Mouse (Mus musculus): ENCODE data around the gene Ptpn14.
A peak's percentile ranks its signal among the peaks of the same experiment; 100 is the strongest.

Gene Ptpn14

DNA sequence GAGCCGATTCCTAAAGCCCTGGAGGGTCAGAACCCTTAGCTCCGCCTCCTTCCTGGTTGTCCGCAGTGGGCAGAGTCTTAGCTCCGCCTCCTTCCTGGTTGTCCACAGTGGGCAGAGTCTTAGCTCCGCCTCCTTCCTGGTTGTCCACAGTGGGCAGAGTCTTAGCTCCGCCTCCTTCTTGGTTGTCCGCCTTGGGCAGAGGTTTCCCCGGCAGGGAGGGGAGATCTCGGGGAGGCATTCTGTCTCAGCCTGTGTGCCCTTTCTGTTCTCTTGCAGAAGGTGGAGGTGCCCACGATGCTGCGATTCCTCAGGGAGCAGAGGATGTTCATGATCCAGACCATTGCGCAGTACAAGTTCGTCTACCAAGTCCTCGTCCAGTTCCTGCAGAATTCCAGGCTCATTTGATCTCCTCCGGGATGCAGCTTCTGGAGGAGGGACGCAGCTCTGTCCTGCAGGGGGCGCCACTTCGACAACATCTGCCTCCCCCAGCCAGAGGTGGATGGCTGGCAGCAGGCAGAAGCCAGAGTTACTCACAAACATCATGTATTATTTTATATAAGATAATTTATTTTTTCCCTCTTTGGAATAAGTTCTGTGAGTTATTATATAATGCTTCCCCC lies 141.7 kb downstream of the Ptpn14 start:
- no peak for DNase-seq

GRCm38 (mm10) chr1:189870539-189870938 lies 142.5 kb downstream of the Ptpn14 start:
- no peak for DNase-seq

DNA sequence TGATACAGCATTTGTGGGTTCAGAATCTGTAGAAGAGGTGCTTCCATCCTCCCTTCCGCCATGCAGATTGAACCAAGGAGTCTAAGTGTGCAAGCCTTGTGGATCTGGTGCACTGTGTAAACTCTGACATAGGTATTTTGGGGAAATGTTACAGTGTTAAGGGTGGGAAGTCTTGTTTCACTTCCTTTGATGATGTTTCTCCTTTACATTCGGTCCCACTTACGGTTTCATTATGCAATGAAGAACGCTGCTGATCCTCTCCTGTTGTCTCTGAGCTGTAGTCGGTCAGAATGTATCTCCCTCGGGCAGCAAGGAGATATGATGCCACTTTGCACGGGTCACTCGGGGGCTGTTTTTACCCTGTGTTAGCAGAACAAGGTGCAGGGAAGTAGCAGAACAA lies 143.6 kb downstream of the Ptpn14 start:
- DNase-seq, result no peak

GRCm38 (mm10) chr1:189872050-189872449 lies 144.0 kb downstream of the Ptpn14 start:
- DNase-seq, result no peak

DNA sequence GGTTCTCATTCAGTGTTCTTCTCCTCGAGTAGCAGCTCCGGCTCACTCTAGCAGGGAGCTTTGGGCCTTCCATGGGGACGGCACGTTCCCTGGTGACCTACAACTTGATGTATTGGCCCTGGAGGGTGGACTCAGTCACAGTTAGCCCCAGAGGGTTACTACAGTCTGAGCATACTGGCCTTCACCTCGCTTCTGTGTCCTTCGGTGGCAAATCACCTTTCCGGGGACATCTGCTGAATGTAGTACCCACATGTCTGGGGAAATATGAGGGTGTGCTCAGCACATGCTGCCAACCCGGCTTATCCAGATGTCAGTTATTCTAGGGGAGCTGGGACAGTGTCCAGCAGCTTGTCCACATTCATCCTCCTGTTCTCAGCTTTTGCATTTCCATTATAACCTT lies 145.5 kb downstream of the Ptpn14 start:
- no peak for DNase-seq

DNA sequence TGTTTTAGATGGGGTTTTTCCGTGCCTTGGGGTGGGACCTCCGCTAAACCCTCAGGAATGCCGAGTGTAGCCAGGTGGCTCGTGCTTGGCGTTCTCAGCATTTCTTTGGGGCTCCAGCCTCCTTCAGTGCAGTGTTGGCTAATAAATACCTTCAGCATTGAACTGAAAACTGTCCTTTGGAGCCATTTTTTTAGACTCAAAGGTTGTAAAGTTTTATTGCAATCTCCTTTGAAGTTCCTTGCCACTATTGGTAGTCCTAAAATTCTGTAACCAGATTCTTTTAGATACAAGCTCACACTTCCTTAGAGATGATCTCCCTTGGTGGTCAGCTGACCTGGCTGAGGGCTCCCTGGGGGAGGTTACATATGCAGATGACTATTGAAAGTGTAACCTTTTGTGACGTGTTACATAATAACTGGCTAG lies 147.4 kb downstream of the Ptpn14 start:
- DNase-seq, result no peak

- no peak for DNase-seq
These were observed 148.1 kb downstream of the Ptpn14 start for GRCm38 (mm10) chr1:189876162-189876561.

GRCm38 (mm10) chr1:189879212-189879611 lies 151.1 kb downstream of the Ptpn14 start:
- no peak for DNase-seq

GRCm38 (mm10) chr1:189879965-189880364 lies 151.9 kb downstream of the Ptpn14 start:
- no peak for DNase-seq

- DNase-seq, result no peak
These were observed 152.7 kb downstream of the Ptpn14 start for GRCm38 (mm10) chr1:189880745-189881144.

DNA sequence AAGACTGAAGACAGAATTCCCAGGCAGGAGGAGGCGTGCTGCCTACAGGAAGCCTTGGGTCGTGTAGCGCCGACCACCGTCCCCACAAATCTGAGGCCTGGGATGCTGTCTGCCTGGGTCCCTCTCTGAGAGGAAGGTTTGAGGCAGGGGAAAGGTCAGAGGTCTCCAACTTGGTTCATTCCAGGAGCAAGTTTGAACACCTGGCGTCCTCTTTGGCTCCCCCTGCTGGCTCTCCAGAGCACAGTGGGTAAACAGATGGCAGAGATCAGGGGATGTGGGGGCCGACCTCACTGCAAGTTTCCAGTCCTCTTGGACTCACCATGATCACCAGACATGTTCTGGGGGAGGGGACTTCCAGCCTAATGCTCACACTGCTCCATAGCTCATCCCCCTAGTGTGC lies 154.8 kb downstream of the Ptpn14 start:
- peak; percentile 77 for DNase-seq

DNA sequence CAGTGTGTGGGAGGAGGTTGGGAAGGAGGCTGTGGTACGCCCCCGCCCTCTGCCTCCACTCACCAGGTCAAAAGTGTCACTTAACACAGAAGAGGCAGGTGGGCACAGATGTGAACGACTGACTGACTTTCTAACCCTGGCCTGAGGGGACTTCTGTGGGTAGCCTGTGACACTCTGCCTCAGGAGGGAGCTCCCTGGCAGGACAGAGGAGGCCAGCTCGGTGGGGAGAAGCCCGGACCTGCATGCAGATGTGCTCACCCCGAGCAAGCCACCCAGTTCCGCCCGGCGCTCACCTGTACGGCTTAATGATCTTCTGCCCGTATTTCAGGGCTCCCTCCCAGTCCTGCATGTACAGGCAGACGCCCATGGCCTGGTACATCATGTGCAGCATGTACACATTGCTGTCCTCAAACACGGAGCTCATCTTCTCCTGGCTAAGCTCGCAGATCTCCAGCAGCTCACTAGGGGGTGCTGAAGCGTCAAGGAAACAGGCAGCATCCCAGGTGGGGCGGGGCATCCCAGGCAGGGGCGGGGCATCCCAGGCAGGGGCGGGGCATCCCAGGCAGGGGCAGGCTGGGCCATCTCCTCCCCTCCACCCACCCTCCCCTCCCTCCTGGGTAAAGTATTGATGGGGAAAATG lies 155.6 kb downstream of the Ptpn14 start:
- DNase-seq, result peak; percentile 69

DNA sequence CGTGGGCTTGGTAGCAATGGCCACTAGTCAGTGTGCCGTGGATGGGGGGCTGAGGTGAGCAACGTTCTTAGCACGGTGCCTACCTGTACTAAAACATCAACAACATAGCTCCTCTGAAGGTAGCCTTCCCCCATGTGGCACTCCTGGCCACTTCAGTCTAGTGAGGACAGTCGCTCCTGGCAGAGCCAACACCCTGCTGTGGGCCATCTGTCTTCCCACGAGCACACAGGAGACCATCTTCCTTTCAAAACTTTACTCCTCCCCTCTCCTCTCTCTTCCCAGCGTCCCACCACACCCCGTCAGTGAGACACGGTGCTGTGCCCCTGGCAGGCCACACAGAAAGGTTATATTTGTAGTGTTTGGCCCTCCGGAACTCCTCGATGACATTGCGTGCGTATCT lies 156.9 kb downstream of the Ptpn14 start:
- no peak for DNase-seq

GRCm38 (mm10) chr1:189885975-189886374 lies 157.9 kb downstream of the Ptpn14 start:
- DNase-seq, result no peak

DNA sequence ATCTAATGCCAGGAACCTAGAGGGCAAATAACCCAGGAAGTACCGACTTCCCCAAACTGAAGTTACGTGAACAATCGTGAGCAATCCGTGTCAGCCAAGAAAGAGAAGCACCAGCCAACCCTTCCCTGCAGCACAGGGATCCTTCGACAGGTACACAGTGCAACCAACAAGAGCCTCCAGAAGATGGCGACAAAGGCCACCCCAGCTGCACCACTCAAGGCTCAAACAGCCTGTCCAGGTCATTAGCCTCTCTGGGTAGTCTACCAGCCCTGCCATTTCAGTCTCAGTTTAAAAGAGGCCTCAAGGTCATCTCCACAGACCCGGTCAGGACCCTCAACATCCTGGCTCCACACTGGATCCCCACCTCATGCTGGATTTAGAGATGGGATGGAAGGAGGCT lies 159.4 kb downstream of the Ptpn14 start:
- peak; percentile 80 for DNase-seq

GRCm38 (mm10) chr1:189888749-189889148 lies 160.7 kb downstream of the Ptpn14 start:
- DNase-seq, result no peak

DNA sequence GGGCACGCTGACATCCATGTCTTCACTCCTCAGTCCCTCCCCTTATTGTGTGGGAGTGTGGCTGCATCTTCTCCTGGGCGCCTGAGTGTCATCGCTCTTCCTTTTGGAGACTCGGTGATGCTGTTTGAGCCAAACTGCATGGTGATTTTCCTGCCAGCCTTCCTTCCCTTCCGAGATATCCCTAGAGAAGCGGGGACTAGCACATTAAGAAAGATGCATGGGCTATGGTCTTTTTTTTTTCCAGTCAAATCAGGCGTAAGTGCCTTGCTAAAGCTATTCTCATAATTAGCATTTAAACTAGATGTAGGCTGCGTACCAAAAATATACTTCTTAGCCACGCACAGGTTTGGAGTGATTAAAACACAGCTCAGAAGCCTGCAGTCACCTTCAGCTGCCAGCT lies 166.1 kb downstream of the Ptpn14 start:
- no peak for DNase-seq

DNA sequence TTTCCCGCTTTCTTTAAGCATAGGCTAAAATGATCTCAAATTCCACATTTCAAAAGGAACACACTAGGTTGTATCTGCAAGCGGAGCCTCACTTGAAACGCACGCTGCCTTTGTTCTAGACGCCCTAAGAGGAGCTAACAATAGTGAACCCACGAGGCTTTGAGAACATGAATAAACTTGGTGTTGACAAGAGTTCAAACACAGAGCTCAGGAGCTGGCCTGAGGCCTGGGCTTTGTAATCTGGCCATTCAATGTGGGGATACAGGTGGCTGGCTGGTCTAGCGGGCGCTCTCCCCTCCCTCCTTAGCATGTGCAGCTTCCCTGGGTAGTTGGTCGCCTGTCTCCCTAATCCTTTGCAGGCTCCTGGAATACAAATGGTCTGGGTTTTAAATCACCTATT lies 169.8 kb downstream of the Ptpn14 start:
- no peak for DNase-seq

DNA sequence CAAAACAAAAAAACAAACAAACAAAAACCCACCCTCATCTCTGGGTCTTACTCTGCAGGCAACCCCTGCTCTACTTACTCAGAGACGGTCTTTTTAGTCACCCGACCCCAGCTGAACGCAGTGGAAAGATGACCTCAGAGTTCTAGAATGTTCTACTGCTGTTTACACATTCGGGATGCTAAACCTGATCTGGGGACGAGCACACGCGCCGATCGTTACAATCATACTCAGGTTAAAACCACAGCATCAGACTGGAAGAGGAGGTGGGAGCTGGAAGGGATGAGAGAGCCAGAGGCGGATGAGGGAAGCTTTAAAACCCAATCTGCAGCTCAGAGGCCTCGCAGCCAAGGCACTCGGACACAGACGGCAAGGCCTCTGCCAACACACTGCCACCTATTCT lies 170.6 kb downstream of the Ptpn14 start:
- DNase-seq, result no peak

DNA sequence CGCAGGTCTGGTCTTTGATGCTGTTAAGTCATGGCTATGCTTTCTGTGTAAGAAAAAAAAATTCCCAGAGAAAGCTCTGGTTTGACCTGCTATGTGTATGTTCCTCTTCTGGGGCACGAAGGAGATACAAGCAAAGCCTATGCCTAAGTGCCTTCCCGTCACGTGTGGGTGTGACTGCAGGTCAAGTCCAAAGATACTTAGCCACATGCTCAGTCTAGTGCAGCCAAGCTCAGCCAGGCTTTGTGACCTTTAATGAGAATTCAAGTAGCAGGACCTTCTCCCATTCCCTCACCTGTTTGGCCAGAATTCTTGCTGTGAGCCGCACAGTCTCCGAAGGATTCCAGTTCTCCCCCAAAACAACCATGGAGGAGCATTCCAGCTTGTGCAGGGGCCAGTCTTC lies 171.5 kb downstream of the Ptpn14 start:
- DNase-seq, result no peak

GRCm38 (mm10) chr1:189902413-189902812 lies 174.3 kb downstream of the Ptpn14 start:
- DNase-seq, result no peak

- DNase-seq, result no peak
These were observed 175.1 kb downstream of the Ptpn14 start for GRCm38 (mm10) chr1:189903169-189903568.

GRCm38 (mm10) chr1:189910685-189911345 lies 182.7 kb downstream of the Ptpn14 start:
- DNase-seq, result no peak

DNA sequence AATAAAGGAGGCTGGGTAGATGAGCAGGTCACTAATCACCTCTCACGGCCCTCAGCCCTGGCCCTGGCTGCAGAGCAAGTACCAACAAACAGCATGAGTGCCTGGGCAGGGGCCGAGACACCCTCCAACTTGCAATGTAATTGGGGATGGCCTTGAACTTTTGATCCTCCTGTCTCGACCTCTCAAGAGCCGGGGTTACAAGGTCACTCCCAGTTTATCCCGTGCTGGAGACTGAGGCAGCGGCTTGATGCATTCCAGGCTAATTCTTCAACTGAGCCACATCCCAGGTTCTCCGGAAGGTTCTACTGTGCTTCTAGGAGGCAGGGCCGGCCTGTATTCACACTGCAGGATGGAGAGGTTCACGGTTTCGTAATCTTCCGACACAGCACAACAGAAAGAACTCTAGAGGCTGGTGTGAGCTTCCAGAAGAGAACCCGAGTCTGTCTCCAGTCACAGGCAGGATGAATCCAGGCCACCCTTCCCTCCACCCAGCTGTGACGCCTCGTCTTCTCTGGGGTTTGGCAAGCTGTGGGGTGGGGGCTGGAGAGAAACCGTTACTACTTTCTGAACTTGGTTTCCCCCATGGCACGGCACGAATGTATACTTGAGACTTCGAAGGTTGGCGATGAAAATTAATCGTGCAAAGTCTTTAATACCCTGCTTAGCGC lies 185.2 kb downstream of the Ptpn14 start:
- DNase-seq, result no peak

Data from retina, postnatal 1 day (tissue).